Mouse (Mus musculus): ENCODE results near the gene Cib1. TPM values are rescaled to one million over a fixed set of nuclear protein-coding genes. Genes with fewer than 3 reads are reported as not detected.

The Cib1 gene
- polyA plus RNA-seq, 1 experiment from 2014 or later = 526 TPM

- H3K9me3 ChIP-seq (ENCODE audit: control insufficient read depth) = no peaks in the 10 kb centered on the region
- H3K4me1 ChIP-seq (replicated peaks; ENCODE audit: control insufficient read depth, insufficient read depth, low read length) = peaks cover 10% of the 10 kb centered on the region; the same call in 1 of the 2 replicates
- no peaks in the 10 kb centered on the region for H3K27me3 ChIP-seq (replicated peaks; ENCODE audit: control insufficient read depth, insufficient read depth, low read length)
- H3K4me2 ChIP-seq (replicated peaks; ENCODE audit: low read depth) = peak overlapping the region; percentile 74
- WGBS = under 1% methylated on average over 11 of the region's 11 CpGs
- H3K4me3 ChIP-seq (ENCODE audit: low read depth, low read length) = peak overlapping the region; percentile 79
- H3K9ac ChIP-seq (ENCODE audit: low read depth, low read length) = peak overlapping the region; percentile 81
- TF ChIP-seq CTCF (IDR thresholded peaks at IDR 0.05; ENCODE audit: low read depth) = no peak
- ATAC-seq = 0 out of 2 replicates have a peak, but pooled peaks have one; percentile 13
- H3K36me3 ChIP-seq (ENCODE audit: control insufficient read depth, insufficient read depth) = peaks cover 17% of the 10 kb centered on the region; the same call in 1 of the 2 replicates
- H3K27ac ChIP-seq (ENCODE audit: low read depth, low read length) = peak overlapping the region; percentile 94
Observed at GRCm38 (mm10) chr7:80198863-80199262, 33.8 kb downstream of the Cib1 start.

DNA sequence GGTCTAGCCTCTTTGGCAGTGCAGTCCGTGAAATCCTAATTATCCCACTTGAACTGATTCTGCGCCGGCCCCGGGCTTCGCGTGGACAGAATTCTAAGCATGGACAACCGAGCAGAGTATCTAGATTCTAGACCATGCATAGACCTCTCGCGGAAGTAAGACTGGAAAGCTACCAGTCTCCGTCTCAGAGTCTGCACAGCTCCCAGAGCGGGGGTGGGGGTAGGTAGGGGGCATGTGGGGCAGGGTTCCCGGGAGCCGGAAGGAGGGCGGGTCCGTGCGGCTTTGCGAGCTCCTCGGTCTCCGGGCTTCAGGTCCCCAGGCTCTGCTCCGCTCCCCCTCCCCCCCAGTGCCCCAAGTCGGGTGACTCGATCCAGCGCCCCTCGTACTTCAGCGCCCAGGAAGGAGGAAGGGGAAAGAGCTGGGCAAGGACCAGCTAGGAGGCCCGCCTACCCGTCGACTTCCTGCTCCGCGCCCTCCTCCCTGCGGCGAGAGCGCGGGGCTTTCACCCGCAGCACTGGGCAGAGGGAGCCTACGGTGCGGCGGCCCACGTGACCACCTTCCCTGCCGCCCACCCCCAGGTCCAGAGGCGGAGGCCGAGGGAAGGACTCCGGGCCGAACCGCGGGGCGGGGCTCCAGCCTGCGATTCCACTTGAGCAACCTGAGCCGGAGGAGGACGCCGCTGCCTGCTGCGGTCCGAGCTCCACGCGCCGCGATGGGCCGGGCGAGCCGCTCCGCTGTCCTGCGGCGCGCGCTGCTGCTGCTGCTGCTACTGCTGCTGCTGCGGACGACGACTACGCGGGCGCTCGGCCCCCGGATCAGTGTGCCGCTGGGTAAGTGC is 34.5 kb downstream of the Cib1 start:
- Histone ChIP-seq H3K4me3 (ENCODE audit: low read depth, low read length) (peak overlapping the region; percentile 79), H3K9me3 (ENCODE audit: control insufficient read depth) (no peaks in the 10 kb centered on the region), H3K27ac (ENCODE audit: low read depth, low read length) (peak overlapping the region; percentile 94), H3K9ac (ENCODE audit: low read depth, low read length) (peak overlapping the region; percentile 81), H3K36me3 (ENCODE audit: control insufficient read depth, insufficient read depth) (peaks cover 10% of the 10 kb centered on the region; the same call in 1 of the 2 replicates), H3K27me3 (replicated peaks; ENCODE audit: control insufficient read depth, insufficient read depth, low read length) (no peaks in the 10 kb centered on the region), H3K4me2 (replicated peaks; ENCODE audit: low read depth) (peak overlapping the region; percentile 74), H3K4me1 (replicated peaks; ENCODE audit: control insufficient read depth, insufficient read depth, low read length) (peaks cover 10% of the 10 kb centered on the region; the same call in 1 of the 2 replicates)
- peak; percentile 81 for ATAC-seq
- WGBS = under 1% methylated on average over 67 of the region's 74 CpGs
- TF ChIP-seq CTCF (IDR thresholded peaks at IDR 0.05; ENCODE audit: low read depth) = peak; percentile 9; the same call in 1 of the 2 replicates

GRCm38 (mm10) chr7:80197371-80197770 is 35.2 kb downstream of the Cib1 start:
- ATAC-seq = no peak
- peak overlapping the region; percentile 79; the same call in 1 of the 2 replicates for H3K4me3 ChIP-seq (ENCODE audit: low read depth, low read length)
- 21% methylated on average over 4 of the region's 4 CpGs for WGBS
- H3K4me1 ChIP-seq (replicated peaks; ENCODE audit: control insufficient read depth, insufficient read depth, low read length) = peaks cover 10% of the 10 kb centered on the region; the same call in 1 of the 2 replicates
- H3K4me2 ChIP-seq (replicated peaks; ENCODE audit: low read depth) = peak overlapping the region; percentile 74
- no peak; the same call in 1 of the 2 replicates for TF ChIP-seq CTCF (IDR thresholded peaks at IDR 0.05; ENCODE audit: low read depth)
- H3K27me3 ChIP-seq (replicated peaks; ENCODE audit: control insufficient read depth, insufficient read depth, low read length) = no peaks in the 10 kb centered on the region
- peak overlapping the region; percentile 94 for H3K27ac ChIP-seq (ENCODE audit: low read depth, low read length)
- H3K36me3 ChIP-seq (ENCODE audit: control insufficient read depth, insufficient read depth) = peaks cover 2% of the 10 kb centered on the region; the same call in 1 of the 2 replicates
- no peaks in the 10 kb centered on the region for H3K9me3 ChIP-seq (ENCODE audit: control insufficient read depth)
- no peak overlapping the region for H3K9ac ChIP-seq (ENCODE audit: low read depth, low read length)

- H3K36me3 ChIP-seq (ENCODE audit: control insufficient read depth, insufficient read depth) = no peaks in the 10 kb centered on the region
- H3K27ac ChIP-seq (ENCODE audit: low read depth, low read length) = no peak overlapping the region; the same call in 1 of the 2 replicates
- H3K9ac ChIP-seq (ENCODE audit: low read depth, low read length) = no peak overlapping the region
- no peaks in the 10 kb centered on the region for H3K27me3 ChIP-seq (replicated peaks; ENCODE audit: control insufficient read depth, insufficient read depth, low read length)
- H3K4me3 ChIP-seq (ENCODE audit: low read depth, low read length) = no peak overlapping the region
- no peak for ATAC-seq
- no peak for TF ChIP-seq CTCF (IDR thresholded peaks at IDR 0.05; ENCODE audit: low read depth)
- H3K4me1 ChIP-seq (replicated peaks; ENCODE audit: control insufficient read depth, insufficient read depth, low read length) = peaks cover 23% of the 10 kb centered on the region
- 79% methylated on average over 10 of the region's 11 CpGs for WGBS
- no peaks in the 10 kb centered on the region for H3K9me3 ChIP-seq (ENCODE audit: control insufficient read depth)
- no peak overlapping the region for H3K4me2 ChIP-seq (replicated peaks; ENCODE audit: low read depth)
Observed at GRCm38 (mm10) chr7:80195576-80196263, 36.9 kb downstream of the Cib1 start.

DNA sequence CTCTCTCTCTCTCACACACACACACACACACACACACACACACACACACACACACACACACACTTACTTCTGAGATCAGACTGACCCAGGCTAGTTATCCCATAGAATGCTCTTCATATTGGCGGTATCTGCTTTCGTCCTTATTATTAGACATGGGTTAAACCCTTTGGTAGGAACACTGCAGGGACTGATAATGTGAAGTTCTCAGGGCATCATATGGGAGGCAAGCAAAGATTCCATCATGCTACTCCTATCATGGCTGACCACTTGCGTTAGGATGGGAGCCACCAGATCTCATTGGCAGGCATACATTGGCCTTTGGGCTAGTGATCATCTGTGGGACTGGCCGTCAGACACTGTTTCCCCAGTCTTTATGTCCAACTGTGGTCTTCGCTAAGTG is 37.5 kb downstream of the Cib1 start:
- WGBS = 97% methylated on average over 5 of the region's 5 CpGs

More for the DNA sequence above, 37.5 kb downstream of the Cib1 start:
- no peak for TF ChIP-seq CTCF (IDR thresholded peaks at IDR 0.05; ENCODE audit: low read depth)
- no peak overlapping the region for H3K9ac ChIP-seq (ENCODE audit: low read depth, low read length)
- H3K27ac ChIP-seq (ENCODE audit: low read depth, low read length) = no peak overlapping the region
- no peak for ATAC-seq
- H3K4me3 ChIP-seq (ENCODE audit: low read depth, low read length) = no peak overlapping the region
- H3K4me1 ChIP-seq (replicated peaks; ENCODE audit: control insufficient read depth, insufficient read depth, low read length) = peaks cover 25% of the 10 kb centered on the region
- no peaks in the 10 kb centered on the region for H3K36me3 ChIP-seq (ENCODE audit: control insufficient read depth, insufficient read depth)
- no peaks in the 10 kb centered on the region for H3K9me3 ChIP-seq (ENCODE audit: control insufficient read depth)
- H3K27me3 ChIP-seq (replicated peaks; ENCODE audit: control insufficient read depth, insufficient read depth, low read length) = no peaks in the 10 kb centered on the region
- H3K4me2 ChIP-seq (replicated peaks; ENCODE audit: low read depth) = no peak overlapping the region

Measured in intestine, postnatal 0 days (tissue).